Comparison of ENCODE assay signal across 12 mouse cellular contexts in the genomic region with DNA sequence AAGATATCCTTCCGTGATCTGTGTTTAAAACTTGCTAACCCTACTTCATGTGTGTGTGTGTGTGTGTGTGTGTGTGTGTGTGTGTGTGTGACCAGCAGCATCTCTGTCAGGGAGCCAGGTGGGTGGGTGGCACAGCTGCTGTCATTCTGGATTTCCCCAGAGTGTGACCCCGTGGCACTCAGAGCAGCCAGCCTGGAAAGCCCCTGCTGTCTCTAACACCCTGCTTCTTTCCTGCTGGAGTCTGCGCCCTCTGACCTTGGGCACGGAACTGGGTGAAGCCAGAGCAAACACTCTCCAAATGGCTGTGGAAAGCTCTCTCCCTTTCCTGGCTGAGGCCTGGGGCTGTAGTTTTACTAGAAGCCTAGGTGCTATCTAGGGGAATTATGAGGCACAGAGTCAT.
DNase-seq lines count a peak whose midpoint lies in the region; ATAC-seq and TF ChIP-seq lines count a peak whose summit lies in the region.
"Had no signal": no experiment of that assay in that cellular context is flagged by ENCODE, and none has a peak within 500 bp of the region (broad histone marks: within the 10 kb centered on the region; RNA-seq: fewer than 3 reads in every experiment).

No protein-coding gene starts in this region.

- H3K9ac ChIP-seq in liver, postnatal 0 days (replicated peaks), result no peak overlapping the region
- H3K9ac ChIP-seq: forebrain, embryonic 12.5 days; limb, embryonic 15.5 days had no signal

- intact Hi-C loops in left cerebral cortex, postnatal 10 days (cut with DNase I), result no loop called here

- H3K27me3 ChIP-seq in liver, postnatal 0 days (ENCODE audit: insufficient read depth, low read length), result no peaks in the 10 kb centered on the region
- H3K27me3 ChIP-seq: forebrain, embryonic 12.5 days; limb, embryonic 15.5 days; Patski had no signal

- no peak overlapping the region for H3K4me3 ChIP-seq in liver, postnatal 0 days (ENCODE audit: low read depth, low read length)
- H3K4me3 ChIP-seq: forebrain, embryonic 12.5 days; limb, embryonic 15.5 days had no signal

- H3K27ac ChIP-seq in liver, postnatal 0 days (ENCODE audit: low read depth), result peak overlapping the region; percentile 66
- H3K27ac ChIP-seq: forebrain, embryonic 12.5 days; limb, embryonic 15.5 days had no signal

- no peaks in the 10 kb centered on the region for H3K9me3 ChIP-seq in liver, postnatal 0 days (ENCODE audit: low read length)
- H3K9me3 ChIP-seq: forebrain, embryonic 12.5 days; limb, embryonic 15.5 days had no signal

- peak; percentile 83 for ATAC-seq in inflammation-experienced regulatory T-cells, adult 6 months
- peak; percentile 85 for ATAC-seq in liver, postnatal 0 days
- ATAC-seq: Patski had no signal

- WGBS in liver, postnatal 0 days (ENCODE audit: insufficient replicate concordance), result 51% methylated on average over 4 of the region's 4 CpGs

- no peaks in the 10 kb centered on the region for H3K36me3 ChIP-seq in liver, postnatal 0 days (replicated peaks; ENCODE audit: insufficient read depth, low read length)
- H3K36me3 ChIP-seq: forebrain, embryonic 12.5 days; limb, embryonic 15.5 days had no signal

- no peak for TF ChIP-seq EP300 in liver, postnatal 0 days (IDR thresholded peaks at IDR 0.05; ENCODE audit: low read depth)

- H3K4me1 ChIP-seq in liver, postnatal 0 days (ENCODE audit: insufficient read depth), result peaks cover 10% of the 10 kb centered on the region; the same call in 1 of the 2 replicates

- no peak overlapping the region for H3K4me2 ChIP-seq in liver, postnatal 0 days (ENCODE audit: low read depth, low read length)
- H3K4me2 ChIP-seq: forebrain, embryonic 12.5 days; limb, embryonic 15.5 days had no signal

- DNase-seq in adrenal gland, adult 2 months, result peak; percentile 48
- DNase-seq in adrenal gland, postnatal 4 days (ENCODE audit: low spot score in 2 of 2), result no peak
- DNase-seq in ovary, postnatal 36 days (ENCODE audit: low spot score), result peak; percentile 15
- no peak for DNase-seq in ovary, postnatal 10 days (ENCODE audit: low spot score)
- peak; percentile 48 for DNase-seq in liver, postnatal 0 days
- no peak for DNase-seq in right cerebral cortex, adult 18-20 months
- no peak for DNase-seq in left cerebral cortex, postnatal 10 days (ENCODE audit: extremely low spot score in 1 of 2, low spot score in 2 of 2)
- DNase-seq: thymus, postnatal 36 days had no signal

- TF ChIP-seq CTCF in liver, postnatal 0 days (IDR thresholded peaks at IDR 0.05; ENCODE audit: low read depth), result no peak

Comparison
In these comparisons a context has a peak if more than half of its experiments do, and no peak if none do; other contexts are left out.
1. DNase-seq: peak in adrenal gland, adult 2 months (single experiment), ovary, postnatal 36 days (single experiment) and liver, postnatal 0 days (single experiment); none in adrenal gland, postnatal 4 days (0 of 2), ovary, postnatal 10 days (single experiment), right cerebral cortex, adult 18-20 months (single experiment) and left cerebral cortex, postnatal 10 days (0 of 2).